Mouse (Mus musculus) midbrain, embryonic 12.5 days (tissue): ENCODE measurements around the gene Rbm20. TPM values are rescaled to one million over a fixed set of nuclear protein-coding genes. Genes with fewer than 3 reads are reported as not detected.

Experiments
- ATAC-seq: fragments of 200-750 bp; cut with Nextera tagmentation; 2 replicates; pipeline ENCODE4 v1.8.0; 2017; ENCODE audit warnings: low read depth, moderate TSS enrichment, moderate library complexity; ENCODE audit not compliant: low FRiP score
- H3K27ac ChIP-seq: fragments of 300-500 bp; sonication (generic); replicated peaks from 2 replicates; pipeline ENCODE4 v1.5.1; 2016; ENCODE audit warnings: mild to moderate bottlenecking
- H3K27me3 ChIP-seq: fragments of 300-500 bp; sonication (generic); 2 replicates; pipeline ENCODE4 v1.6.1; 2016; ENCODE audit warnings: mild to moderate bottlenecking
- H3K36me3 ChIP-seq: fragments of 300-500 bp; sonication (generic); 2 replicates; pipeline ENCODE4 v1.6.1; 2016
- H3K4me1 ChIP-seq: fragments of 300-500 bp; sonication (generic); 2 replicates; pipeline ENCODE4 v1.6.1; 2016
- H3K4me2 ChIP-seq: fragments of 300-500 bp; sonication (generic); replicated peaks from 2 replicates; pipeline ENCODE4 v1.6.1; 2016; ENCODE audit warnings: mild to moderate bottlenecking, moderate library complexity
- H3K4me3 ChIP-seq: fragments of 300-500 bp; sonication (generic); 2 replicates; pipeline ENCODE4 v1.5.1; 2016; ENCODE audit warnings: mild to moderate bottlenecking
- H3K9ac ChIP-seq: fragments of 300-500 bp; sonication (generic); replicated peaks from 2 replicates; pipeline ENCODE4 v1.6.1; 2016; ENCODE audit warnings: mild to moderate bottlenecking, moderate library complexity
- H3K9me3 ChIP-seq: fragments of 300-500 bp; sonication (generic); 2 replicates; pipeline ENCODE4 v1.6.1; 2016; ENCODE audit warnings: mild to moderate bottlenecking
- WGBS: fragments of 180-500 bp; shearing (Covaris S2); methylation state at CpG from one replicate; pipeline ENCODE4 v1.1.7; 2016; 5-methylcytosine and 5-hydroxymethylcytosine counted together
- polyA plus RNA-seq: library from polyadenylated mRNA; unstranded; fragments of >200 nt; fragmentation: Nextera tagmentation; extraction: Ambion mirVana; gene quantifications from 2 replicates; pipeline ENCODE4 v1.2.1, GENCODE M21; 2016

Gene Rbm20
- polyA plus RNA-seq, 1 experiment from 2014 or later = 1.3 TPM

- H3K9ac ChIP-seq = no peak overlapping the region
Measured at GRCm38 (mm10) chr19:53746116-53746515, 69.0 kb downstream of the Rbm20 start.

GRCm38 (mm10) chr19:53748236-53748775 lies 71.2 kb downstream of the Rbm20 start:
- no peaks in the 10 kb centered on the region for H3K36me3 ChIP-seq
- H3K27me3 ChIP-seq = no peaks in the 10 kb centered on the region
- 0 out of 2 replicates have a peak, but pooled peaks cover 3% of the 10 kb centered on the region for H3K4me1 ChIP-seq
- no peak overlapping the region for H3K4me2 ChIP-seq
- H3K4me3 ChIP-seq = no peak overlapping the region
- 92% methylated on average over 13 of the region's 13 CpGs for WGBS
- no peak for ATAC-seq
- no peak overlapping the region for H3K27ac ChIP-seq
- no peak overlapping the region for H3K9ac ChIP-seq
- no peaks in the 10 kb centered on the region for H3K9me3 ChIP-seq

More at GRCm38 (mm10) chr19:53746116-53746515, 69.0 kb downstream of the Rbm20 start:
- ATAC-seq = no peak
- Histone ChIP-seq H3K9me3 (no peaks in the 10 kb centered on the region), H3K36me3 (no peaks in the 10 kb centered on the region), H3K27ac (no peak overlapping the region), H3K4me3 (no peak overlapping the region), H3K27me3 (no peaks in the 10 kb centered on the region), H3K4me1 (0 out of 2 replicates have a peak, but pooled peaks cover 3% of the 10 kb centered on the region), H3K4me2 (no peak overlapping the region)
- WGBS = 88% methylated on average over 9 of the region's 9 CpGs

GRCm38 (mm10) chr19:53749326-53749725 lies 72.2 kb downstream of the Rbm20 start:
- ATAC-seq = no peak
- no peak overlapping the region for H3K4me2 ChIP-seq
- WGBS = 94% methylated on average over 8 of the region's 8 CpGs

GRCm38 (mm10) chr19:53751420-53752185 lies 74.5 kb downstream of the Rbm20 start:
- Histone ChIP-seq H3K4me1 (no peaks in the 10 kb centered on the region), H3K27me3 (no peaks in the 10 kb centered on the region), H3K4me3 (no peak overlapping the region), H3K9ac (no peak overlapping the region), H3K9me3 (0 out of 2 replicates have a peak, but pooled peaks cover 3% of the 10 kb centered on the region), H3K27ac (no peak overlapping the region), H3K4me2 (no peak overlapping the region), H3K36me3 (no peaks in the 10 kb centered on the region)
- ATAC-seq = no peak
- WGBS = 80% methylated on average over 22 of the region's 22 CpGs

More at GRCm38 (mm10) chr19:53749326-53749725, 72.2 kb downstream of the Rbm20 start:
- H3K4me1 ChIP-seq = 0 out of 2 replicates have a peak, but pooled peaks cover 3% of the 10 kb centered on the region
- no peaks in the 10 kb centered on the region for H3K9me3 ChIP-seq
- H3K9ac ChIP-seq = no peak overlapping the region
- no peak overlapping the region for H3K27ac ChIP-seq
- no peaks in the 10 kb centered on the region for H3K27me3 ChIP-seq
- no peak overlapping the region for H3K4me3 ChIP-seq
- no peaks in the 10 kb centered on the region for H3K36me3 ChIP-seq

- no peaks in the 10 kb centered on the region for H3K4me1 ChIP-seq
- 55% methylated on average over 7 of the region's 7 CpGs for WGBS
- 0 out of 2 replicates have a peak, but pooled peaks cover 4% of the 10 kb centered on the region for H3K9me3 ChIP-seq
- no peak overlapping the region for H3K27ac ChIP-seq
- no peak overlapping the region for H3K4me3 ChIP-seq
- ATAC-seq = no peak
- H3K27me3 ChIP-seq = no peaks in the 10 kb centered on the region
- no peaks in the 10 kb centered on the region for H3K36me3 ChIP-seq
- no peak overlapping the region for H3K9ac ChIP-seq
- H3K4me2 ChIP-seq = no peak overlapping the region
Measured at GRCm38 (mm10) chr19:53752993-53753392, 75.9 kb downstream of the Rbm20 start.

GRCm38 (mm10) chr19:53754421-53754830 lies 77.3 kb downstream of the Rbm20 start:
- Histone ChIP-seq H3K4me2 (no peak overlapping the region), H3K9me3 (0 out of 2 replicates have a peak, but pooled peaks cover 4% of the 10 kb centered on the region), H3K4me3 (no peak overlapping the region), H3K27me3 (no peaks in the 10 kb centered on the region), H3K9ac (no peak overlapping the region), H3K4me1 (no peaks in the 10 kb centered on the region), H3K27ac (no peak overlapping the region), H3K36me3 (no peaks in the 10 kb centered on the region)
- 80% methylated on average over 6 of the region's 7 CpGs for WGBS
- ATAC-seq = no peak

- H3K4me3 ChIP-seq = no peak overlapping the region
- H3K27me3 ChIP-seq = no peaks in the 10 kb centered on the region
- no peaks in the 10 kb centered on the region for H3K4me1 ChIP-seq
- ATAC-seq = no peak
- no peak overlapping the region for H3K27ac ChIP-seq
- H3K9ac ChIP-seq = no peak overlapping the region
- 0 out of 2 replicates have a peak, but pooled peaks cover 4% of the 10 kb centered on the region for H3K9me3 ChIP-seq
- WGBS = 78% methylated on average over 5 of the region's 5 CpGs
- no peaks in the 10 kb centered on the region for H3K36me3 ChIP-seq
- no peak overlapping the region for H3K4me2 ChIP-seq
Measured at GRCm38 (mm10) chr19:53755346-53755745, 78.2 kb downstream of the Rbm20 start.

GRCm38 (mm10) chr19:53757432-53758109 lies 80.5 kb downstream of the Rbm20 start:
- 90% methylated on average over 17 of the region's 17 CpGs for WGBS
- ATAC-seq = no peak
- no peak overlapping the region for H3K27ac ChIP-seq

GRCm38 (mm10) chr19:53758881-53759418 lies 81.8 kb downstream of the Rbm20 start:
- H3K27ac ChIP-seq = no peak overlapping the region
- H3K27me3 ChIP-seq = no peaks in the 10 kb centered on the region
- H3K4me3 ChIP-seq = no peak overlapping the region
- H3K36me3 ChIP-seq = no peaks in the 10 kb centered on the region
- H3K4me1 ChIP-seq = no peaks in the 10 kb centered on the region
- ATAC-seq = no peak
- no peak overlapping the region for H3K4me2 ChIP-seq
- H3K9me3 ChIP-seq = 0 out of 2 replicates have a peak, but pooled peaks cover 4% of the 10 kb centered on the region
- WGBS = 73% methylated on average over 2 of the region's 2 CpGs
- H3K9ac ChIP-seq = no peak overlapping the region

More at GRCm38 (mm10) chr19:53757432-53758109, 80.5 kb downstream of the Rbm20 start:
- H3K4me3 ChIP-seq = no peak overlapping the region
- no peaks in the 10 kb centered on the region for H3K27me3 ChIP-seq
- H3K9ac ChIP-seq = no peak overlapping the region
- H3K4me2 ChIP-seq = no peak overlapping the region
- 0 out of 2 replicates have a peak, but pooled peaks cover 4% of the 10 kb centered on the region for H3K9me3 ChIP-seq
- H3K4me1 ChIP-seq = no peaks in the 10 kb centered on the region
- no peaks in the 10 kb centered on the region for H3K36me3 ChIP-seq

GRCm38 (mm10) chr19:53760125-53761101 lies 83.3 kb downstream of the Rbm20 start:
- Histone ChIP-seq H3K4me2 (no peak overlapping the region), H3K36me3 (no peaks in the 10 kb centered on the region), H3K27me3 (no peaks in the 10 kb centered on the region), H3K9ac (no peak overlapping the region), H3K4me3 (no peak overlapping the region), H3K27ac (no peak overlapping the region), H3K4me1 (no peaks in the 10 kb centered on the region), H3K9me3 (0 out of 2 replicates have a peak, but pooled peaks cover 4% of the 10 kb centered on the region)
- no peak for ATAC-seq
- WGBS = 85% methylated on average over 17 of the region's 17 CpGs
